Mouse (Mus musculus): ENCODE results near the gene Efcab11. TPM values are rescaled to one million over a fixed set of nuclear protein-coding genes. Genes with fewer than 3 reads are reported as not detected.

Efcab11 gene
- polyA plus RNA-seq, 1 experiment from 2014 or later, result 24.9 TPM

GRCm38 (mm10) chr12:99781774-99782173 is 102.5 kb downstream of the Efcab11 start:
- no peak overlapping the region for H3K4me3 ChIP-seq
- no peaks in the 10 kb centered on the region for H3K36me3 ChIP-seq (replicated peaks)

GRCm38 (mm10) chr12:99780396-99780795 is 103.8 kb downstream of the Efcab11 start:
- Histone ChIP-seq H3K4me1 (peaks cover 14% of the 10 kb centered on the region), H3K27me3 (ENCODE audit: poor library complexity, severe bottlenecking) (no peaks in the 10 kb centered on the region), H3K27ac (no peak overlapping the region), H3K4me3 (no peak overlapping the region), H3K9me3 (no peaks in the 10 kb centered on the region), H3K36me3 (replicated peaks) (no peaks in the 10 kb centered on the region)
- no peak for DNase-seq (ENCODE audit: extremely low spot score, low spot score)
- 82% methylated on average over 3 of the region's 3 CpGs for WGBS

More at GRCm38 (mm10) chr12:99781774-99782173, 102.5 kb downstream of the Efcab11 start:
- Histone ChIP-seq H3K27me3 (ENCODE audit: poor library complexity, severe bottlenecking) (no peaks in the 10 kb centered on the region), H3K27ac (no peak overlapping the region), H3K4me1 (peaks cover 9% of the 10 kb centered on the region), H3K9me3 (no peaks in the 10 kb centered on the region)
- DNase-seq (ENCODE audit: extremely low spot score, low spot score), result no peak
- WGBS, result 87% methylated on average over 5 of the region's 5 CpGs

GRCm38 (mm10) chr12:99779908-99780307 is 104.3 kb downstream of the Efcab11 start:
- H3K4me1 ChIP-seq, result peaks cover 14% of the 10 kb centered on the region
- WGBS, result 64% methylated on average over 7 of the region's 7 CpGs
- H3K27me3 ChIP-seq (ENCODE audit: poor library complexity, severe bottlenecking), result no peaks in the 10 kb centered on the region
- H3K9me3 ChIP-seq, result no peaks in the 10 kb centered on the region
- no peak for DNase-seq (ENCODE audit: extremely low spot score, low spot score)
- H3K4me3 ChIP-seq, result no peak overlapping the region
- H3K36me3 ChIP-seq (replicated peaks), result no peaks in the 10 kb centered on the region
- H3K27ac ChIP-seq, result no peak overlapping the region

GRCm38 (mm10) chr12:99776497-99777139 is 107.6 kb downstream of the Efcab11 start:
- 63% methylated on average over 8 of the region's 8 CpGs for WGBS
- Histone ChIP-seq H3K36me3 (replicated peaks) (no peaks in the 10 kb centered on the region), H3K9me3 (no peaks in the 10 kb centered on the region), H3K4me3 (no peak overlapping the region), H3K27ac (no peak overlapping the region), H3K4me1 (peaks cover 14% of the 10 kb centered on the region), H3K27me3 (ENCODE audit: poor library complexity, severe bottlenecking) (no peaks in the 10 kb centered on the region)
- DNase-seq (ENCODE audit: extremely low spot score, low spot score), result no peak

GRCm38 (mm10) chr12:99774864-99775263 is 109.4 kb downstream of the Efcab11 start:
- peaks cover 10% of the 10 kb centered on the region for H3K4me1 ChIP-seq
- DNase-seq (ENCODE audit: extremely low spot score, low spot score), result no peak
- no peak overlapping the region for H3K4me3 ChIP-seq
- WGBS, result 91% methylated on average over 2 of the region's 2 CpGs
- H3K9me3 ChIP-seq, result no peaks in the 10 kb centered on the region
- no peak overlapping the region for H3K27ac ChIP-seq
- no peaks in the 10 kb centered on the region for H3K36me3 ChIP-seq (replicated peaks)
- H3K27me3 ChIP-seq (ENCODE audit: poor library complexity, severe bottlenecking), result no peaks in the 10 kb centered on the region

- H3K36me3 ChIP-seq (replicated peaks), result no peaks in the 10 kb centered on the region
- H3K27ac ChIP-seq, result no peak overlapping the region
- 67% methylated on average over 5 of the region's 5 CpGs for WGBS
- H3K4me1 ChIP-seq, result peaks cover 7% of the 10 kb centered on the region
- no peak for DNase-seq (ENCODE audit: extremely low spot score, low spot score)
- H3K4me3 ChIP-seq, result no peak overlapping the region
- no peaks in the 10 kb centered on the region for H3K27me3 ChIP-seq (ENCODE audit: poor library complexity, severe bottlenecking)
- H3K9me3 ChIP-seq, result no peaks in the 10 kb centered on the region
These were observed 110.5 kb downstream of the Efcab11 start for GRCm38 (mm10) chr12:99773636-99774193.

GRCm38 (mm10) chr12:99771018-99771417 is 113.2 kb downstream of the Efcab11 start:
- Histone ChIP-seq H3K27ac (no peak overlapping the region), H3K36me3 (replicated peaks) (no peaks in the 10 kb centered on the region), H3K27me3 (ENCODE audit: poor library complexity, severe bottlenecking) (no peaks in the 10 kb centered on the region), H3K4me1 (no peaks in the 10 kb centered on the region), H3K4me3 (no peak overlapping the region), H3K9me3 (no peaks in the 10 kb centered on the region)
- DNase-seq (ENCODE audit: extremely low spot score, low spot score), result no peak
- 87% methylated on average over 7 of the region's 7 CpGs for WGBS

- Histone ChIP-seq H3K4me1 (no peaks in the 10 kb centered on the region), H3K27me3 (ENCODE audit: poor library complexity, severe bottlenecking) (no peaks in the 10 kb centered on the region), H3K27ac (no peak overlapping the region), H3K4me3 (no peak overlapping the region), H3K9me3 (no peaks in the 10 kb centered on the region), H3K36me3 (replicated peaks) (no peaks in the 10 kb centered on the region)
- WGBS, result 89% methylated on average over 3 of the region's 3 CpGs
- no peak for DNase-seq (ENCODE audit: extremely low spot score, low spot score)
These were observed 114.6 kb downstream of the Efcab11 start for GRCm38 (mm10) chr12:99769626-99770025.

- H3K36me3 ChIP-seq (replicated peaks), result no peaks in the 10 kb centered on the region
- H3K27me3 ChIP-seq (ENCODE audit: poor library complexity, severe bottlenecking), result no peaks in the 10 kb centered on the region
- no peaks in the 10 kb centered on the region for H3K9me3 ChIP-seq
- 96% methylated on average over 11 of the region's 11 CpGs for WGBS
- no peak overlapping the region for H3K4me3 ChIP-seq
- DNase-seq (ENCODE audit: extremely low spot score, low spot score), result no peak
- no peak overlapping the region for H3K27ac ChIP-seq
- peaks cover 15% of the 10 kb centered on the region for H3K4me1 ChIP-seq
These were observed 116.5 kb downstream of the Efcab11 start for GRCm38 (mm10) chr12:99767691-99768090.

GRCm38 (mm10) chr12:99765979-99766378 is 118.3 kb downstream of the Efcab11 start:
- WGBS, result 92% methylated on average over 6 of the region's 6 CpGs
- Histone ChIP-seq H3K4me3 (no peak overlapping the region), H3K27ac (no peak overlapping the region), H3K27me3 (ENCODE audit: poor library complexity, severe bottlenecking) (no peaks in the 10 kb centered on the region), H3K9me3 (no peaks in the 10 kb centered on the region), H3K36me3 (replicated peaks) (no peaks in the 10 kb centered on the region), H3K4me1 (peaks cover 15% of the 10 kb centered on the region)
- DNase-seq (ENCODE audit: extremely low spot score, low spot score), result no peak

GRCm38 (mm10) chr12:99764053-99764452 is 120.2 kb downstream of the Efcab11 start:
- H3K4me1 ChIP-seq, result peaks cover 15% of the 10 kb centered on the region
- no peaks in the 10 kb centered on the region for H3K27me3 ChIP-seq (ENCODE audit: poor library complexity, severe bottlenecking)
- H3K27ac ChIP-seq, result no peak overlapping the region
- no peak overlapping the region for H3K4me3 ChIP-seq
- no peak for DNase-seq (ENCODE audit: extremely low spot score, low spot score)
- 67% methylated on average over 3 of the region's 3 CpGs for WGBS
- no peaks in the 10 kb centered on the region for H3K9me3 ChIP-seq
- no peaks in the 10 kb centered on the region for H3K36me3 ChIP-seq (replicated peaks)

GRCm38 (mm10) chr12:99757754-99758526 is 126.3 kb downstream of the Efcab11 start:
- WGBS, result 53% methylated on average over 15 of the region's 15 CpGs
- Histone ChIP-seq H3K27ac (peak overlapping the region; percentile 72), H3K9me3 (no peaks in the 10 kb centered on the region), H3K4me3 (peak overlapping the region; percentile 25; the same call in 1 of the 2 replicates), H3K36me3 (replicated peaks) (no peaks in the 10 kb centered on the region), H3K27me3 (ENCODE audit: poor library complexity, severe bottlenecking) (no peaks in the 10 kb centered on the region), H3K4me1 (peaks cover 27% of the 10 kb centered on the region)
- DNase-seq (ENCODE audit: extremely low spot score, low spot score), result peak; percentile 60
